Mouse (Mus musculus): ENCODE data around the gene Ggcx. TPM values are rescaled to one million over a fixed set of nuclear protein-coding genes. Genes with fewer than 3 reads are reported as not detected.

Gene Ggcx
- polyA plus RNA-seq (2012; ENCODE audit: low replicate concordance), result 9.0 and 9.6 TPM in 2 replicates

DNA sequence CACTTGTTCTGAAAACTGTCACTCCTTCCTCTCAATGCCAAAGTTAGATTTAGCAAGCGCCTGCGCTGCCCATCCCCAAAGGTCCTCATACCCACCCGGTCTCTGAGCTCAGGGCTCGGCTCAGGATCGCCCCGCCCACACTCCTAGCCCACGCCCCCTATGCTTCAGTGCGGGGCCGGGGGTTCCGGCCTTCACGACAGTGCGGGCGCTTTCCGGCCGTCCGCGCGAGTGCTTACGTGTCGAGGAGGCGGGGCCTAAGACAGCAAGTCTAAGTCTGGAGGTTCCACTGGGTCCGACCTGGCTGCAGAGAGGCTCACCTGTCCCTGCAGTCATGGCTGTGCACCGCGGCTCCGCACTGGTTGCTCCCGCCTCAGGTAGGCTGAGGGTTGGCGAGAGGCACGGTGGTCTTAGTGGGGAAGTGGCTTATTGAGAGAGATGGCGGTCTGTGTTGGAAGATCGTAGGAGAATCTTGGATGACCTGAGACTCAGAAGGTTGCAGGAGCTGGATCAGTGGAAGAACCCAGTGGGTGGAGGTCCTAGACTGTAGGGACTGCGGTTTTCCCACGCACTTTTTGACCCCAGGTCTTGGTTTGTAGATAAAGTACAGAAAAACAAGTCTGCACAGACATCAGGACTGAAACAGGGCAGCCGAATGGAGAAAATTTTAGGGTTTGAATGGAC is at the start of gene Ggcx:
Gene Ggcx (plus strand): TSS at position 233 of the 681 bp plus-strand sequence.

DNA sequence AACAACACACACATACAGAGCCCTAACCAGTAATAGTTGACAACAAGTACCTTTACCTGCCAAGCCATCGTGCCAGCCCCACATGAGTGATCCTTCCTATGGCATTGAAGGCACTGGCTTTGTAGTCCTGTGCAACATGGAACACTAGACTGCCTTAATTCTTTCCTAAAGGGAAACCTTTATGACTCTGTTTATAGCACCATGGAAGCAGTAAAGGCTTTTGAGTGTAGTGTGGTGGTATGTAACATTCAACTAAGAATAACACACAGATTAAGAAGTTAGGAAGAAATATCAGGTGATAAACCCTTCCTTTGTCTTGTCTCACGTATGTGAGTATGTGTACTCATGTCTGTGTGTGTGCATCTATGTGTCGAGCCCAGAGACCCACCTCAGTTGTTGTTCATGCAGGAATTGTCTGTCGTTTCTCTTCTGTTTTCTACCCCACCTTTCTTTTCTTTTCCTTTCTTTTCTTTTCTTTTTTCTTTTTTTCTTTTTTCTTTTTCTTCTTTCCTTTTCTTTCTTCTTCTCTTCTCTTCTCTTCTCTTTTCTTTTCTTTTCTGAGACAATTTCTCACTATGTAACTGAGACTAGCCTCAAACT is 47.2 kb upstream of the Ggcx start, which contains the start of gene Rnf181:
Gene Rnf181 (minus strand): TSS at position 113 of the 600 bp plus-strand sequence.

DNA sequence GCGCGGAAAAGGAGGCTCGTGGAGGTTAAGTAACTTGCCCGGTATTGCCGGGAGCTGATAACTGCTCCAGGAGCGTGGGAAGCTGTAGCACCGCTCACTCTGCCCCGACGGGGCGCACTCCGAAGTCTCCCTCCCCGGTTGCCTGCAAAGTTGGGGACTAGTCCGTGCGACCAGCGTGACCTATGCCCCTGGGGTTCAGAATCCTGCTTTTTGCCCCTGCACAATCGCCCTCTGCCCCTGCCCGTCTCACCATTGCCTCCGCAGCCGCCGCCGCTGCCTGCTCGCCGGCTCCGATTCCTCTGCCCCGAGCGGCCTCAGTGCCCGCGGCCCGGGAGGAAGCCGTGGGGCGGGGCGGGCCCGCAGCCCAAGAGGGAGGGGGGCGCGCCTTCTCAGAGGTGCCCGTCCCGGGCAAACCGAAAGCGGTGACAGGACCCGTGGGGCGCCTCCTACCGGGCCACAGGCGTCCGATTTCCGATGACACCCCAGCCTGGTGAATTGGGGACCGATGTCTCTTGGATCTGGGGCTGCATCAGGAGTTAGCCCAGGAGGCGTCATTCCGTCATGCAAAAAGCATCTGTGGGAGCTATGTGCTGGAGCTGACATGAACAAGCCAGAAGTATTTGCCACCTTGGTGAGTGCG is 33.9 kb upstream of the Ggcx start, which contains the start of gene Vamp5:
Gene Vamp5 (minus strand): TSS at position 338 of the 640 bp plus-strand sequence.

DNA sequence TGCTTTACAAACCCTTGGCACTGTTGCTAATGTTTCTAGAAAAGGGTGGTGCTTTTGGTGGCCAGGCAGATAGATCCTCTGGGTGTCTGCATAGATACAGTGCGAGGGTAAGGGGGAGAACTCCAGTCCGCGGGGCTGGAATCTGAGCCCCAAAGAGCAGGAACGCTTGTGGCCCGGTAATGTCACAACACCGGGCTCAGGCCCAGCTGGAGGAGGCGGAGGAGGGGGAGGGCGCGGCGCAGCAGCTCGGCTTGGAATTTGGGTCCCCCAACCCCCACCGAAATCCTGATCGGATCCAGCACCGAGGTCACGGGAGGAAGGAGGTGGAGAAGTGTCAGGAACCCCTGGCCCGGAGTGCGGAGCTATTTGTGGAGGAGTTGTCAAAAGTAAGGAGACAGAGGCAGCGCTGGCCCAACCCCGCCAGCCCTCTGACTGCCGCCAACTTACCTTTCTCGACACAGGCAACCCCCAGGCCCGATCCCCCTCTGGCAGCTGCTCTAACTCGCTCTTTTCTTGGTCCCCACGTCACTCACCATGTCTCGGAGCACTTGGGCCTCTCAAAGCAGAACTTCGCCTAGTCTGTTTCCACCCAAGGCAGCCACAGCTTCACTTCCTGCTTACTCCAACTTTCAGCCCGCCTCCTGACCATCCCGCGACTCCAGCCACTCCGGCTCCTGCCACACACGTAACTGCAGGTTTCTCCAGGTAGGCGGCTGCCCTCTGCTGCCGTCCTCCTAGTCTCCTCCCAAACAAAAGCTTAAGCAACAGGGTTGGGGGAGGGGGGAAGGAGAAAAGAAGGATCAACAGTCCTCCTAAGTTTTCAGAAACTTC is 24.0 kb upstream of the Ggcx start, which contains the start of gene Vamp8:
Gene Vamp8 (minus strand): TSS at position 763 of the 831 bp plus-strand sequence.

DNA sequence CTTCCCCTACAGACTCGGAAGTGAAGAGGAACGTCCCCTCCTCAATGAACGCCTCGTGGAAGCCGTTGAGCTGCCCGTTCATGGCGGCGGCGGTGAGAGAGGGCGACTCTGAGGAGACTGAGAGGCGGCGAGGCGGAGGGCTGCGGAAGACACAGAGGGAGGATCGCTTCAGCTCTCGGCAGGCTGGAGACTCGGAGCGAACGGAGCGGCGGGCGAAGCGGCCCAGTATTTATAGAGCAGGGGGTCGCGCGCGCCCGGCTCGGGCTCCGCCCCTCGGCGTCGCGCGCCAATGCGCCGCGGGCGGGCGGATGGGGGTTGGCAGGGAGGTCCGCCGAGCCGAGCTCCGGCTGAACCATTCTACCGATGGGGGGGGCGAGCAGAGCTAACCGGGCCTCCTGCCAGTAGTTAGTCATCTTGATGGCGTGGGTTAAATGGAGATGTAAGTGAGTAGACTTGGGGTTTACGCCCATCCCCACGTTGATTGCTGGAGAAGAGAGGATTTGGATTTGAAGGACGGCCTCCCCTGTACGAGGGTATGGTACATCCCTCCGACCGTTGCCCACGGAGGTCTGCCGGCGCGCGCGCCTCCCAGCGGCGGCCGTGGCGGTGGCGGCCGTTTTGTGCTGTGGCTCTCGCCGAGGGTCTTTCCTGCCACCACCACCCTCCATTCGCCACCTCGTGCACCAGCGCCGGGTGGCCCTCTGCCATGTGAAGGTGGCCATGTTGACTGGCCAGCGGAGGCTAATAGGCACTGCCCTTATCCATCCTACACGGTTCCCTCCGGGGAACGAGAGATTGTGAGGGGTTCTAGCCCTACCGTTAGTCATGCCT is 25.5 kb downstream of the Ggcx start, which contains the start of gene Mat2a:
Gene Mat2a (minus strand): TSS at position 204 of the 831 bp plus-strand sequence.

Other genes starting within 250 kb of the Ggcx start
- 0.36 and 0.68 TPM in 2 replicates for gene Atoh8, start 178.7 kb upstream of the Ggcx start, polyA plus RNA-seq (2012; ENCODE audit: low replicate concordance)
- not detected in 2 replicates for gene Sftpb, start 109.7 kb upstream of the Ggcx start, polyA plus RNA-seq (2012; ENCODE audit: low replicate concordance)
- gene Usp39, start 69.1 kb upstream of the Ggcx start, polyA plus RNA-seq (2012; ENCODE audit: low replicate concordance), result 9.0 and 13.2 TPM in 2 replicates
- 32.5 and 108 TPM in 2 replicates for gene 0610030E20Rik, start 67.0 kb upstream of the Ggcx start, polyA plus RNA-seq (2012; ENCODE audit: low replicate concordance)
- 8.8 and 12.1 TPM in 2 replicates for gene Tmem150a, start 58.9 kb upstream of the Ggcx start, polyA plus RNA-seq (2012; ENCODE audit: low replicate concordance)
- gene Rnf181, start 47.4 kb upstream of the Ggcx start, polyA plus RNA-seq (2012; ENCODE audit: low replicate concordance), result 18.7 and 133 TPM in 2 replicates
- 18.2 and 26.9 TPM in 2 replicates for gene Vamp5, start 33.8 kb upstream of the Ggcx start, polyA plus RNA-seq (2012; ENCODE audit: low replicate concordance)
- 15.4 and 75.0 TPM in 2 replicates for gene Vamp8, start 23.6 kb upstream of the Ggcx start, polyA plus RNA-seq (2012; ENCODE audit: low replicate concordance)
- gene Mat2a, start 25.2 kb downstream of the Ggcx start, polyA plus RNA-seq (2012; ENCODE audit: low replicate concordance), result 16.0 and 28.7 TPM in 2 replicates
- gene Sh2d6, start 107.4 kb downstream of the Ggcx start, polyA plus RNA-seq (2012; ENCODE audit: low replicate concordance), result 0.25 and 0.67 TPM in 2 replicates
- 264 and 513 TPM in 2 replicates for gene Capg, start 130.1 kb downstream of the Ggcx start, polyA plus RNA-seq (2012; ENCODE audit: low replicate concordance)
- 25.1 and 32.3 TPM in 2 replicates for gene Elmod3, start 184.1 kb downstream of the Ggcx start, polyA plus RNA-seq (2012; ENCODE audit: low replicate concordance)
- 2.4 and 7.5 TPM in 2 replicates for gene Retsat, start 184.2 kb downstream of the Ggcx start, polyA plus RNA-seq (2012; ENCODE audit: low replicate concordance)
- 4.2 and 11.9 TPM in 2 replicates for gene Tgoln1, start 202.7 kb downstream of the Ggcx start, polyA plus RNA-seq (2012; ENCODE audit: low replicate concordance)